Mouse (Mus musculus) intestine, postnatal 0 days (tissue): ENCODE measurements around the gene Zfp949. TPM values are rescaled to one million over a fixed set of nuclear protein-coding genes. Genes with fewer than 3 reads are reported as not detected.

ENCODE experiments used
- ATAC-seq: fragments of 200-750 bp; cut with Nextera tagmentation; 2 replicates; pipeline ENCODE4 v1.8.0; 2017; ENCODE audit warnings: mild to moderate bottlenecking, moderate TSS enrichment, moderate library complexity
- H3K27ac ChIP-seq: fragments of 300-500 bp; sonication (generic); 2 replicates; pipeline ENCODE4 v1.5.1; 2014; ENCODE audit warnings: mild to moderate bottlenecking, low read depth, low read length, moderate library complexity
- H3K27me3 ChIP-seq: fragments of 300-500 bp; sonication (generic); replicated peaks from 2 replicates; pipeline ENCODE4 v1.6.1; 2014; ENCODE audit warnings: low read length, mixed read lengths; ENCODE audit not compliant: control insufficient read depth, insufficient read depth
- H3K36me3 ChIP-seq: fragments of 300-500 bp; sonication (generic); 2 replicates; pipeline ENCODE4 v1.6.1; 2014; ENCODE audit warnings: mild to moderate bottlenecking, moderate library complexity; ENCODE audit not compliant: control insufficient read depth, insufficient read depth
- H3K4me1 ChIP-seq: fragments of 300-500 bp; sonication (generic); replicated peaks from 2 replicates; pipeline ENCODE4 v1.6.1; 2014; ENCODE audit warnings: antibody characterized with exemption, low read length, mixed read lengths; ENCODE audit not compliant: control insufficient read depth, insufficient read depth
- H3K4me2 ChIP-seq: fragments of 300-500 bp; sonication (generic); replicated peaks from 2 replicates; pipeline ENCODE4 v1.6.1; 2014; ENCODE audit warnings: low read depth, mild to moderate bottlenecking, moderate library complexity
- H3K4me3 ChIP-seq: fragments of 300-500 bp; sonication (generic); 2 replicates; pipeline ENCODE4 v1.5.1; 2014; ENCODE audit warnings: low read depth, low read length
- H3K9ac ChIP-seq: fragments of 300-500 bp; sonication (generic); 2 replicates; pipeline ENCODE4 v1.6.1; 2014; ENCODE audit warnings: mild to moderate bottlenecking, low read depth, low read length
- H3K9me3 ChIP-seq: fragments of 300-500 bp; sonication (generic); 2 replicates; pipeline ENCODE4 v1.6.1; 2016; ENCODE audit warnings: mixed run types; ENCODE audit not compliant: control insufficient read depth
- CTCF ChIP-seq: sonication (generic); IDR thresholded peaks from 2 replicates; pipeline ENCODE4 v1.5.1; 2016; ENCODE audit warnings: low read depth, mild to moderate bottlenecking, control low read depth, antibody characterized with exemption, moderate library complexity
- WGBS: fragments of 180-500 bp; shearing (Covaris S2); extraction: QIAGEN DNeasy Blood & Tissue Kit; methylation state at CpG from one replicate; pipeline ENCODE4 v1.1.7; 2014; 5-methylcytosine and 5-hydroxymethylcytosine counted together
- polyA plus RNA-seq: library from polyadenylated mRNA; unstranded; fragments of >200 nt; fragmentation: Nextera tagmentation; extraction: Ambion mirVana; gene quantifications from 2 replicates; pipeline ENCODE4 v1.2.1, GENCODE M21; 2015

The Zfp949 gene
- polyA plus RNA-seq, 1 experiment from 2014 or later, result 3.6 TPM

DNA sequence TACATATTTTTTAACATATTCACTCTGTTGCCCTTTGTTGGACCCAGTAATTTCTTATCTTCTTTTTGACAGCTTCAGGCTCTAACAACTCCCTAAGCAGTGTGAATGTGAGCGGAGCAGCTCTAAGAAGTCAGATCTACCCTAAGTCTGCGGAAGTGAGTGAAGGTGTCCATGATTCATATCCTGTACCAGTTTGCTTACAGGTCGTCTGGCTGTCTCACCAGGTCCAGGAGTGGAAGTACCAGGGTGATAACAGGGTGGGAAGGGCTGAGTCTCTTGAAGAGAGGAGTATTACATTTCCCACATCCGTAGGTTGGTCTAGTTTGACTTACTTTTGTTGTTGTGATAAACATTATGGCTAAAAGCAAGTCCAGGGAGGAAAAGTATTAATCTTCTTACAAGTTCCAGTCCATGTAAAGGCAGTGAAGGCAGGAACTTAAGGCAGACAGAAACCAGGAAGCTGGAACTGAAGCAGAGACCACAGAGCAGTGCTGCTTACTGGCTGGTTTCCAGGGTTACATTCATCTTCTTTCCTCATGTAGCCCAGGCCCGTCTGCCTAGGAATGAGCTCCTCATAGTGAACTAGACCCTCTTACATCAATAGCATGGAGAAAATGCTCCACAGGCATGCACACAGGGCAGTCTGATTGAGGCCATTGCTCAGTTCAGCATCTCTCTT lies 8.1 kb upstream of the Zfp949 start:
- Histone ChIP-seq H3K9ac (no peak overlapping the region), H3K4me1 (no peaks in the 10 kb centered on the region), H3K9me3 (no peaks in the 10 kb centered on the region), H3K4me3 (no peak overlapping the region), H3K27ac (no peak overlapping the region), H3K4me2 (no peak overlapping the region), H3K27me3 (no peaks in the 10 kb centered on the region), H3K36me3 (no peaks in the 10 kb centered on the region)
- no peak for ATAC-seq
- TF ChIP-seq CTCF, result no peak
- WGBS, result 65% methylated on average over 5 of the region's 5 CpGs

DNA sequence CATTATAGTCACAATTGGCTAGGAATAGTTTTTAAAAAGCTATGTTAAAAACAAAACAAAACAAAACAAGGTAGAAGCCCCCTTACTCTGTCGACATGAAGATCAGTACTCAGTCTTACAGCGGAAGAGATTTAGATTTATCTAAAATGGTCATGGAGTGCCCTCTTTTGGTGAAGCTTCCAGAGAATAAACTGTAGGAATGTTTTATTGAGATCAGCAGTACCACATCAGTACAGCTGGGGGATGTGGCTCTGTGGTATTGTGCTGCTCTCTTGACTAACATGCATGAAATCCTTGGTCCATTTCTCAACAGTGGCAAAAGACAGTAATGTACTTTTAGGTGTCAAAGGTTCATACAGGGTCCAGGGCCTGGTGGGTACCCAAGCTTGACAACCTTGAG lies 5.0 kb upstream of the Zfp949 start:
- H3K27me3 ChIP-seq, result no peaks in the 10 kb centered on the region
- H3K4me2 ChIP-seq, result no peak overlapping the region
- H3K36me3 ChIP-seq, result no peaks in the 10 kb centered on the region
- peak; percentile 69 for TF ChIP-seq CTCF
- no peak for ATAC-seq
- H3K27ac ChIP-seq, result no peak overlapping the region
- no peak overlapping the region for H3K4me3 ChIP-seq
- no peaks in the 10 kb centered on the region for H3K9me3 ChIP-seq
- 14% methylated on average over 2 of the region's 2 CpGs for WGBS
- no peak overlapping the region for H3K9ac ChIP-seq
- H3K4me1 ChIP-seq, result no peaks in the 10 kb centered on the region

DNA sequence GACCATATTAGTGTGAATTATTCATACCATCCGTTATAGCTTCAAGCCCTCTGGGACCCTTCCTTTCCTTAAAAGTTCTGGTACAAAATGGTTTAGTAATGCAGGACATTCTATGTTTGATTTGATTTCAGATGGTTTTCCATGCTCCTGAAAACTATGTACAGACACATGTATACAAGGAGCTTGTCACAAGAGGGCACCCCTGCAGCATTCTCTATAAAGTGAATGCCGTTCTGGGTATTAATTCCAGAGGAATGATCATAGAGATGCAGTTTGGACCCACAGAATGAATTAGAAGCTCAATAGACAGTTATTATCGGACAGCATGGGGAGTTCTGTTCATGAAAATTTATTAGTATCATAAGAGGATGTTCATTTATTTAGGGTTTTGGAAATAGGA lies 2.3 kb upstream of the Zfp949 start:
- no peak overlapping the region for H3K4me2 ChIP-seq
- H3K27ac ChIP-seq, result no peak overlapping the region
- H3K36me3 ChIP-seq, result no peaks in the 10 kb centered on the region
- TF ChIP-seq CTCF, result peak; percentile 65
- no peaks in the 10 kb centered on the region for H3K27me3 ChIP-seq
- no peak overlapping the region for H3K4me3 ChIP-seq
- no peak overlapping the region for H3K9ac ChIP-seq
- H3K4me1 ChIP-seq, result peaks cover 9% of the 10 kb centered on the region; the same call in 1 of the 2 replicates
- 46% methylated on average over 3 of the region's 3 CpGs for WGBS
- ATAC-seq, result no peak
- H3K9me3 ChIP-seq, result no peaks in the 10 kb centered on the region

DNA sequence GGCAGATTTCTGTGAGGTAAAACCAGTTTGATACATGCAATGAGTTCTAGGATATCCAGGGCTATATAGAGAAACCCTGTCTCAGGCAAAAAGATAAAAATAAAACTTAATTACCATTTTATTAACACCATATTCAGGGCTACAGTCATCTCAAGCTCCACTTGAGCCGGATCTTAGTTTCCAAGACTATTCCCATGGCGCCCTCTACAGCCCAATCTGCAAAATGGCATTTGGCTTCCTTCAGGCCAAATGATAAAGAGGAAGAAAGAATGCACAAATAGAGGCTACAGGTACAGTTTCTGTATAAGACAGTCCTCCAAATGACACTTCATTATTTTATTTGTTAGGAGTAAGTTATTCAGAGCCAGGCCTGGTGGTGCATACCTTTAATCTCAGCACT lies 1.7 kb upstream of the Zfp949 start:
- Histone ChIP-seq H3K27me3 (no peaks in the 10 kb centered on the region), H3K9ac (no peak overlapping the region), H3K36me3 (no peaks in the 10 kb centered on the region), H3K4me3 (no peak overlapping the region), H3K4me2 (no peak overlapping the region), H3K4me1 (peaks cover 9% of the 10 kb centered on the region; the same call in 1 of the 2 replicates), H3K27ac (no peak overlapping the region), H3K9me3 (no peaks in the 10 kb centered on the region)
- TF ChIP-seq CTCF, result peak; percentile 86
- ATAC-seq, result no peak
- WGBS, result 8% methylated on average over 2 of the region's 2 CpGs

DNA sequence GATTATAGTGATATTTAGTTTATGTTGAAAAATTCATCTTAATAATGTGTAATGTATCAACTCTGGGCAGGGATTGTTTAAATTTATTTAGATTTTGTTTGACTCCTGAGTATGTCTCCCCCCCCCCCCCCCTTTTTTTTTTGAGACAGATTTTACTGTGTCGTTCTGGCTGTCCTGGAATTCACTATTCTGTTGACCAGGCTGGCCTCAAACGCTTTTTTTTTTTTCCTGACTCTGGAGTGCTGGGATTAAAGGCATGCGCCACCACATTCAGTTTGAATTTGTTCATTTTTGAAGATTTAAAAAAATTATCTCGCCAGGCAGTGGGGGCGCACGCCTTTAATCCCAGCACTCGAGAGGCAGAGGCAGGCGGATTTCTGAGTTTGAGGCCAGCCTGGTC lies 1.2 kb upstream of the Zfp949 start:
- WGBS, result 67% methylated on average over 8 of the region's 8 CpGs
- H3K9ac ChIP-seq, result no peak overlapping the region

DNA sequence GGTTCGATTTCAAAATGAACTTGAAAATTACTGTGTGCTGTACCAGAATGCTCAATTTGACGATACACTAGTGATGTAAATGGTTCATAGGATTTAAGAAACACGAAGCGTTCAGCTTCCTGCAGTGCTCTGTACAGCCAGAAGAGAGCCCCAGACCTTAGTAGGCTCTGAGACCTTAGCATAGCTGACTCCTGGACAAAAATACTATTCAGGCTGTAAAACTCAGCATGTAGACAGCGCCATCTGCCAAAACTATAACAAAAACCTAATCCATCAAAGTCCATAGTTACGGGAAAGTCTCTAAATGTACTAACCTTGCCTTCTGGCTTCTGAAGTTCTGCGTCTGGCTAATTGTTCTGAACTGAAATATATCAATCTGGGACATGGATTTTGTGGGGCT lies 550 bp upstream of the Zfp949 start:
- TF ChIP-seq CTCF, result peak; percentile 70
- Histone ChIP-seq H3K27ac (no peak overlapping the region), H3K36me3 (no peaks in the 10 kb centered on the region), H3K27me3 (no peaks in the 10 kb centered on the region), H3K4me2 (peak overlapping the region; percentile 81), H3K9me3 (no peaks in the 10 kb centered on the region), H3K9ac (no peak overlapping the region), H3K4me1 (peaks cover 9% of the 10 kb centered on the region; the same call in 1 of the 2 replicates), H3K4me3 (peak overlapping the region; percentile 91)
- 23% methylated on average over 7 of the region's 7 CpGs for WGBS
- peak; percentile 61 for ATAC-seq

More for the DNA sequence above, 1.2 kb upstream of the Zfp949 start:
- H3K4me1 ChIP-seq, result peaks cover 9% of the 10 kb centered on the region; the same call in 1 of the 2 replicates
- H3K4me3 ChIP-seq, result no peak overlapping the region
- H3K27me3 ChIP-seq, result no peaks in the 10 kb centered on the region
- no peak overlapping the region for H3K4me2 ChIP-seq
- no peak overlapping the region for H3K27ac ChIP-seq
- no peaks in the 10 kb centered on the region for H3K9me3 ChIP-seq
- no peaks in the 10 kb centered on the region for H3K36me3 ChIP-seq
- ATAC-seq, result no peak
- no peak for TF ChIP-seq CTCF
